Mouse (Mus musculus) kidney, postnatal 14 days (tissue): ENCODE results near the gene Robo1.

ENCODE experiments used
- DNase-seq: peaks from one replicate; pipeline ENCODE4 v3.0.0; 2022; ENCODE audit warnings: mixed read lengths

Robo1 gene

GRCm38 (mm10) chr16:72765128-72765913 is 457.2 kb downstream of the Robo1 start:
- DNase-seq, result no peak

GRCm38 (mm10) chr16:72769214-72769834 is 461.2 kb downstream of the Robo1 start:
- no peak for DNase-seq

- DNase-seq, result no peak
These were observed 464.2 kb downstream of the Robo1 start for GRCm38 (mm10) chr16:72772348-72772747.

GRCm38 (mm10) chr16:72773034-72773433 is 464.9 kb downstream of the Robo1 start:
- DNase-seq, result peak; percentile 14

- DNase-seq, result no peak
These were observed 470.4 kb downstream of the Robo1 start for GRCm38 (mm10) chr16:72778520-72778919.

- DNase-seq, result no peak
These were observed 474.1 kb downstream of the Robo1 start for GRCm38 (mm10) chr16:72782171-72782570.

GRCm38 (mm10) chr16:72786079-72786478 is 478.0 kb downstream of the Robo1 start:
- no peak for DNase-seq

GRCm38 (mm10) chr16:72786636-72787035 is 478.5 kb downstream of the Robo1 start:
- no peak for DNase-seq

GRCm38 (mm10) chr16:72788017-72788416 is 479.9 kb downstream of the Robo1 start:
- no peak for DNase-seq

- no peak for DNase-seq
These were observed 483.1 kb downstream of the Robo1 start for GRCm38 (mm10) chr16:72791181-72791705.

- DNase-seq, result no peak
These were observed 486.7 kb downstream of the Robo1 start for GRCm38 (mm10) chr16:72794692-72795378.

GRCm38 (mm10) chr16:72795379-72795712 is 487.2 kb downstream of the Robo1 start:
- no peak for DNase-seq

GRCm38 (mm10) chr16:72798405-72798949 is 490.4 kb downstream of the Robo1 start:
- DNase-seq, result no peak

- DNase-seq, result no peak
These were observed 492.1 kb downstream of the Robo1 start for GRCm38 (mm10) chr16:72800121-72800749.

GRCm38 (mm10) chr16:72800788-72801187 is 492.7 kb downstream of the Robo1 start:
- no peak for DNase-seq

GRCm38 (mm10) chr16:72808351-72808750 is 500.2 kb downstream of the Robo1 start:
- DNase-seq, result peak; percentile 27

- DNase-seq, result no peak
These were observed 502.8 kb downstream of the Robo1 start for GRCm38 (mm10) chr16:72810942-72811341.

- DNase-seq, result no peak
These were observed 503.4 kb downstream of the Robo1 start for GRCm38 (mm10) chr16:72811494-72811893.

- DNase-seq, result no peak
These were observed 503.8 kb downstream of the Robo1 start for GRCm38 (mm10) chr16:72811908-72812307.

GRCm38 (mm10) chr16:72828381-72828780 is 520.3 kb downstream of the Robo1 start:
- DNase-seq, result no peak

- no peak for DNase-seq
These were observed 521.4 kb downstream of the Robo1 start for GRCm38 (mm10) chr16:72829530-72829929.

- no peak for DNase-seq
These were observed 522.4 kb downstream of the Robo1 start for GRCm38 (mm10) chr16:72830394-72831056.
